Mouse (Mus musculus) neural tube, postnatal 0 days (tissue): ENCODE results near the gene Mettl21e. TPM values are rescaled to one million over a fixed set of nuclear protein-coding genes. Genes with fewer than 3 reads are reported as not detected.

ENCODE experiments used
- polyA plus RNA-seq: library from polyadenylated mRNA; unstranded; fragments of >200 nt; fragmentation: Nextera tagmentation; extraction: Ambion mirVana; gene quantifications from 2 replicates; pipeline ENCODE4 v1.2.1, GENCODE M21; 2015

Mettl21e gene
- polyA plus RNA-seq: not detected in 2 replicates

DNA sequence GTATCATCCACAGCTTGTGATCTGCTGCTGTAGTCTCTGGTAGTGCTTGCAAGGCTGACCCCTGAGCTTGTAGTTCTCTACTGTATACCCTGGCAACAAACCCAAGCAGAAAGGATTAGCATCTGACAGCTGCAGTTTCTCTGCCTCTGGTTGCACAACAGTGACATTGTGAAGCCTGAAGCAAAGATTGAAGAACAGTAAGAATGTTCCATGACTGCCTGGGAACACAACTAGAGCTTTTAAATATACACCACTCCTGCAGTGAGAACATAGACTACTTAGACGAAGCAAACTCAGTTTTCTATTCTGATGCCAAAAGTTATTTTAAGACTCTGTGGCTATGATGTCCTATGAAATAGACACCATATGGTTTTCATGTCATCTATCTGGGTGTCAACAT lies at the start of gene Mettl21e:
Gene Mettl21e, minus strand, starts transcription at position 86 of the 400 bp plus-strand sequence.

Other genes starting within 250 kb of the Mettl21e start
- 1.1 and 1.2 TPM in 2 replicates for gene Mettl21c, start 198.9 kb downstream of the Mettl21e start, polyA plus RNA-seq
- gene Gm8251, start 157.0 kb downstream of the Mettl21e start, polyA plus RNA-seq: 0.03 TPM in 1 of 2 replicates, not detected in the other
- gene Tex30, start 116.5 kb downstream of the Mettl21e start, polyA plus RNA-seq: 36.2 and 38.6 TPM in 2 replicates
- gene Kdelc1, start 100.2 kb downstream of the Mettl21e start, polyA plus RNA-seq: 19.2 and 19.4 TPM in 2 replicates
- gene Bivm, start 100.0 kb downstream of the Mettl21e start, polyA plus RNA-seq: 19.4 and 19.8 TPM in 2 replicates
- gene Ercc5, start 71.2 kb downstream of the Mettl21e start, polyA plus RNA-seq: 18.5 TPM in 2 replicates